Mouse (Mus musculus): ENCODE measurements around the gene Ccdc149.

Ccdc149 gene

DNA sequence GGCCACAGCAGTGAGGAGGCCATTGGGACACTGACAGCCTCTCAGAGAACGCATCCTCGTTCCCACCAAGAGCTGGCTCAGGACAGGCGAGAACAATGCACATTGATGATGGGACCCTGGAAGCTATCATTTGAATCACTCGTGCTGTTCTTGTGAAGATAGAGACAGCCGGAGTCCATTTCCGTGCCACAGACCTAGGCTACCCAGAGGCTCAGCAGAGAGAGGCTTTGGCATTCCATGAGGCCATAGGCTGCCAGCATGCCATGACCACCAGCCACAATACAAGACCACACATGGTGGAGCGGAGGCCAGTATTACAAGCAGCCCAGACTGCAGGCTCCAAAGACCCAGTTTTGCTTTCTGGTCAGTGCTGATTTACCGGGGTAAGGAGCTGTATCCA, 88.5 kb downstream of the Ccdc149 start:
- DNase-seq (ENCODE audit: low read depth in 2 of 2, low spot score in 2 of 2) = no peak

DNA sequence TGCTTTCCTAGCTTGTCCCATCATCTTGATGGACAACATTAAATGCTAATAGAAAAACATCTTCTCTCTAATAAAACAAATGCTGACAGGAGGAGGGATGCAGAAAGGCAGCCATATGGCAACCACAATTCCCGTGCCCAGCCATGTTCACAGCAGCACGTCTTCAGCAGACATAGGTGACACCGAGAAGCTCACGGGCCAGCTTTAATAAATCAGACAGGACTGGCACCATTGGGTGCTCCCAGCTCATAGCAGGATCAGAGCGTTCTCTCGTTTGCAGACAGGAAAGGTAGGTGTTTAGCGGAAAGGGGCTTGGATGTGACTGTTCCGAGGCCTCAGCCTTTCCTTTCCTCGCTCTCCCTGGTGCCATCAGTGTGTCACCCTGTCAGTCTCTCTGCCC, 95.5 kb downstream of the Ccdc149 start:
- DNase-seq (ENCODE audit: low read depth in 2 of 2, low spot score in 2 of 2) = no peak

DNA sequence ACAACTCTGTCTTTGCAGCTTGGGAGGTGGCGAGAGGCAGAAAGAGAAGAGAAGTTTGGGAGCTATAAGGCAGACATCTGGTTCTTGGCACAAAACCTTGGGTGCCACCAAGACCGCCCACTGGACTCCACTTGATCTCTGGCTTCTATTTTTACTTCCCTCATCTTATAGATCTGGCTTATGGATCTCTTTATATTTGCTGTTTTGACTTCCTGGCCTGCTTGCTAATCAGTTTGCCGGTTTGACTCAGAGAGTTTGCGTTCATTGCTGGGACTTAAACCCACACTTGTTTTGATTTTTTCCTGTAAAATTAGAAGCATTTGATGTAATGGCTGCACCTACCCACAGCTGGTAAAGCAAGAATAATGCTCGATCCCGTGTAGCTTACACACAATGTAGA, 100.4 kb downstream of the Ccdc149 start:
- no peak for DNase-seq (ENCODE audit: low read depth in 2 of 2, low spot score in 2 of 2)

DNA sequence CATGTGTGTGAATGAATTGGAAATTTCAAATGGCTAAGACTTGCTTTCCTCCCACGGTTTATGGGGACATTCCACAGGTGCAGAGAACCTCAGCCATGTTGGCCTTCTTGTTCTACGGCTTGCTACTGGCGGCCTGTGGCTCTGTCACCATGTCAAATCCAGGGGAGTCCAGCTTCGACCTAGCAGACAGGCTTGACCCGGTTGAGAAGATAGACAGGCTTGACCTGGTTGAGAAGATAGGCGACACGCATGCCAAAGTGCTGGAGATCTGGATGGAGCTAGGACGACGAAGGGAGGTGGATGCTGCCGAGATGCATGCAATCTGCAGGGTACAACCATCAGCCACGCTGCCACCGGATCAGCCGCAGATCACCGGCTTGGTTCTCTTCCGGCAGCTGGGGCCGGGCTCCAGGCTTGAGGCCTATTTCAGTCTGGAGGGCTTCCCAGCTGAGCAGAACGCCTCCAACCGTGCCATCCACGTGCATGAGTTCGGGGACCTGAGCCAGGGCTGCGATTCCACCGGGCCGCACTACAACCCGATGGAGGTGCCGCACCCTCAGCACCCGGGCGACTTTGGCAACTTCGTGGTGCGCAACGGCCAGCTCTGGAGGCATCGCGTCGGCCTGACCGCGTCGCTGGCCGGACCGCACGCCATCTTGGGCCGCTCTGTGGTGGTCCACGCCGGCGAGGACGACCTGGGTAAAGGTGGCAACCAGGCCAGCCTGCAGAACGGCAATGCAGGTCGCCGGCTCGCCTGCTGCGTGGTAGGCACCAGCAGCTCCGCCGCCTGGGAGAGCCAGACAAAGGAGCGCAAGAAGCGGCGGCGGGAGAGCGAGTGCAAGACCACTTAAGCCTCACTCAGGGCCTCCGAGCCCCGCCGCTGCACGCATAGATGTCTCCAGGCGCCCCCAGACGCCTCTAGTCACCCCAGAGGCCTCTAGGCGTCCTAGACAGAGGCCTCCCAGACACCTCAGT, 103.2 kb downstream of the Ccdc149 start:
- no peak for DNase-seq (ENCODE audit: low read depth in 2 of 2, low spot score in 2 of 2)

GRCm38 (mm10) chr5:52366661-52367060, 104.7 kb downstream of the Ccdc149 start:
- no peak for DNase-seq (ENCODE audit: low read depth in 2 of 2, low spot score in 2 of 2)

DNA sequence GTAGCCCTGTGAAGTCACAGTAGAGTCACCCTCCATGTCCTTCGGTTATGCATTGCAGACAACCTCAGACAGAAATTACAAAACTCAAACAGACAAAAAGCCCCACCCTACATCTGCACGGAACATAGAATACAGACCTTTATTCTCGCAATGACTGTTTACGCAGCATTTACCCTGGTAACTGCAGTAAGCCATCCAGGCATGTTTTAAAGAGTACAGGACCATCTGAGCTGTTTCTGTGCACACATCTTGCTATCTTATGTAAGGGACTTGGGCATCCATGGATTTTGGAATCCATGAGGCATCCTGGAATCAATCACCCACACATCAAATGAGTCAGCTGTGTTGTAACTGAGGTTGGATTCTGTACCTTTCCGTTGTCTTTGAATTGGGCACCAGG, 105.4 kb downstream of the Ccdc149 start:
- DNase-seq (ENCODE audit: low read depth in 2 of 2, low spot score in 2 of 2) = no peak

GRCm38 (mm10) chr5:52364521-52364920, 106.8 kb downstream of the Ccdc149 start:
- DNase-seq (ENCODE audit: low read depth in 2 of 2, low spot score in 2 of 2) = no peak

DNA sequence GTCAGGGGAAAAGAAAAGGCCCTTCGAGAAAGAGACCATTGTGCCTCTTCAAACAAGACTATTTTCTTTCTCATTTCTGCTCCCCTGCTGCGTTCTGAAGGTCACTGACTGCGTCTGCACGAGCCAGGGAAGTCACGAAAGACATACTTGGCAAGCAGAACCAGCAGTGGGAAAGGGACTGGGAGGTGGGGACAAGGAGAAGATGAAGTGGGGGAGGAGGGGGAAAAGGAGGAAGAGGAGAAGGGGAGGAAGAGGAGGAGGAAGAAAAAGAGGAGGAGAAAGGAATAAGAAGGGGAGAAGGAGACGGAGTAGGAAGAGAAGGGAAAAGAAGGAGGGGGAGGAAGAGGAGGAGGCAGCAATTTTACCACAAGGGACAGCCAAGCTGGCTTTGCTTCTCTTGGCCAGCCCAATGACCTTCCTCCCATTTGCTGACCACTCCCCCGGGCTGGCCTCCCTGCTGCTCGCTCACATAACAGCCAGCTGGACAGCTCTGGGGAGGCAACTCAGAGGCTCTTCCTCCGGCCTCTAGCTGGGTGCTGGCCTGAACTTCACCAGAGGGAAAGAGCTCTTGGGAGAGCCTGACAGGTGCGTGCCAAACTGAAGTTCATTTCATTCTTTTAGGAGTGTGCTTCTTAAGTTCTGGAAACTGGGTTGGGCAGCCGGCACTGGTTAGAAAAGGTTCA, 107.7 kb downstream of the Ccdc149 start, which contains the start of gene Sod3:
Gene Sod3 (plus strand): TSS at position 324 of the 683 bp plus-strand sequence.
- no peak for DNase-seq (ENCODE audit: low read depth in 2 of 2, low spot score in 2 of 2)

DNA sequence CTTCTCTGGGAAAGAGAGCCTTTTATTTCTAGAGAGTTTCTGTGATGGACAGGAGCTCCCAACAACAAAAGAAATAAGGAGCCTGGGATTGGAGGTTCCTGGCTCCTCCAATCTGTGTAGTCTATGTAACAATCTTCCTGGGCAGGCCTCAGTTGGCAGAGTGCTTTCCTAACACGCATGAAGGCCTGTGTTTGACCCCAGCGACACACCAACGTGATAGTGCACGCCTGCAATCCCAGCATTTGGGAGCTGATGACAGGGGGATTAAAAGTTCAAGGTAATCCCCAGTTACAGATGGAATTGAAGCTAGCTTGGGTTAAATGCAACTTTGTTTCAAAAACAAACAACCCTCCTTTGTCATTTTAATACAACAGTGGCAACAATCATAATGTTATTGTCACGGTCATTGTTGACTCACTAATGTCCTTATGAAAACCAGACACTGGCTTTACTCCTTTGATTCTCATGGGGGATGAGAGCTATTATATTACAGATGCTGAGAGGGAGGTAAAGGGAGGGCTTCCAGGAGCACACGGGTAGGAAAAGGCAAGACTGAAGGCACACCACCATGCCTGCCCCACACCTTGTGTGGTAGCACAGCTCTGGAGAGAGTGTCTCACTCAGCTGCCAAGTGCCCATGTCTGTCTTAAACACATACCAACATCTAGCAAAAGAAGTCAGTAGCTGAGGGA, 108.4 kb downstream of the Ccdc149 start:
- no peak for DNase-seq (ENCODE audit: low read depth in 2 of 2, low spot score in 2 of 2)

- no peak for DNase-seq (ENCODE audit: low read depth in 2 of 2, low spot score in 2 of 2)
These were observed 110.9 kb downstream of the Ccdc149 start for GRCm38 (mm10) chr5:52360286-52361049.

GRCm38 (mm10) chr5:52358120-52358519, 113.2 kb downstream of the Ccdc149 start:
- no peak for DNase-seq (ENCODE audit: low read depth in 2 of 2, low spot score in 2 of 2)

GRCm38 (mm10) chr5:52357175-52357754, 114.1 kb downstream of the Ccdc149 start:
- no peak for DNase-seq (ENCODE audit: low read depth in 2 of 2, low spot score in 2 of 2)

GRCm38 (mm10) chr5:52355612-52356011, 115.7 kb downstream of the Ccdc149 start:
- no peak for DNase-seq (ENCODE audit: low read depth in 2 of 2, low spot score in 2 of 2)

DNA sequence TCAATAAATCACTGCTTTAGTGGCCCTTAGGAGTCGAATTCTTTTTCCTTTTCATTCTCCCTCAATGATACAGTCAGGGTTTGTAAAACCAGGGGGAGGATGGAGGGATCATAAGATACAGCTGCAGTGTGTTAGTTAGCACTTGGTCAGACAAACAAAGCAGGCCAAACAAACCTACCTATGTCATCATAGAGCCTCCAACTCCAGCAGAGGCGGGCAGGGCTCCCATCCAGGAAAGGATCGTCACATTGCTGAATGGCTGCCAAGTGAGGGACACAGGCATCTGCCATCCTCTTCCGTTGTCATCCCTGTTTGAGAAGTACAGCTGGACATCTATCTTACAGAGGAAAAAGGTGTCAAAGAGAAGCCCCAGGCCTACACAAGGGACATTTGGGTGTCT, 116.9 kb downstream of the Ccdc149 start:
- DNase-seq (ENCODE audit: low read depth in 2 of 2, low spot score in 2 of 2) = no peak

GRCm38 (mm10) chr5:52352730-52353129, 118.6 kb downstream of the Ccdc149 start:
- no peak for DNase-seq (ENCODE audit: low read depth in 2 of 2, low spot score in 2 of 2)

DNA sequence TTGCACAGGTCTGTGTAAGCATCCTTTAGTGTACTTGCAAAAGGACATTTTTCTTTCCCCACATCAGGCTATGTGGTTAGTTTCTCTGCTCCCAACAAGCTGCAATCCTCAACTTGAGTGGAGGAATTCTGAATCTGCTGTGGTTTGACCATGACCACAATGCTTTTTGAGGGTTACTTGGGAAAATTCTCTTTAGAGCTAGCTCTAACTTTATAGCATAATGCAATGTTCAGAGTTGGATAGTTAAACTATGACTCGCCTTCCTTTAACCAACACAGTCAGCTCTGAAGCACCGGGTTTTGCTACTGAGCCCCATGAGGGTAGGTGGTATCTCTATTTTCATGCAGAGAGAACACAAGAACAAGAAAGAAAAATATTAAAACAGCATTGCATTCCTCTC, 119.8 kb downstream of the Ccdc149 start:
- no peak for DNase-seq (ENCODE audit: low read depth in 2 of 2, low spot score in 2 of 2)

DNA sequence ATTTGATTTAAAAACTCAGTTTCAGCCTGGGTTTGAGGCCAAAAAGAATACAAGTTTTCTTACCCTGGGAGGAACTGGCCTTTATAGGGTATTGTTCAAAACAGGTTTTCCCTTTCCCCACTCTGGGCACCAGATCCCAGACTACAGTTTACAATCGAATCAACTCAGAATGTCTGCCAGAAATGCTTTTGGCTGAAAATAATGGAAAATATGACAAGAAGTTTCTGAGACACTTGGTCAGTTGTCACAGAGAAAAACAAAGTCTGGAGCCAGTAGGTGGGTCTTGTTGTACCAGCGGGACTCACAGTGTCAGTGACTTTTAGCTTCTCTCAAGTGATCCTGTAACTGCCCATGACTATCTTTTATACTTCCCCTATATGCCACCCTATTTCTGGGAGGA, 120.9 kb downstream of the Ccdc149 start:
- no peak for DNase-seq (ENCODE audit: low read depth in 2 of 2, low spot score in 2 of 2)

DNA sequence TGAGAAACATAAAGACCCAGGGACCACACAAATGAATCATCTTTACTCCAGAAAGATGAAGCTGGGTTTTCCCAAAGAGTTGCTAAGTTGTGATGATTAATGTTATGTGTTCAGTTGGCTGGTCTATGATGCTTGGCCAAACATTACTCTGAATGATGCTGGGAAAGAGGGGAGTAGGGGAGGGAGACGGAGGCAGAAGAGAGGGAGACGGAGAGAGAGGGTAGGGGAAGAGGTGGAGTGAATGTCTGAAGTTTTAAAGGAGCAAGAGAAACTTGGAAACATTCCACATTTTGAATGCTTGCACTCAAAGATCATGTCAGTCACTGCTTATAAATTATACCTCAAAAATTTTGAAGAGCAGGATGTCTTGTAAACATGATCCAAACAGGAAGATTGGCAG, 124.4 kb downstream of the Ccdc149 start:
- DNase-seq (ENCODE audit: low read depth in 2 of 2, low spot score in 2 of 2) = no peak

DNA sequence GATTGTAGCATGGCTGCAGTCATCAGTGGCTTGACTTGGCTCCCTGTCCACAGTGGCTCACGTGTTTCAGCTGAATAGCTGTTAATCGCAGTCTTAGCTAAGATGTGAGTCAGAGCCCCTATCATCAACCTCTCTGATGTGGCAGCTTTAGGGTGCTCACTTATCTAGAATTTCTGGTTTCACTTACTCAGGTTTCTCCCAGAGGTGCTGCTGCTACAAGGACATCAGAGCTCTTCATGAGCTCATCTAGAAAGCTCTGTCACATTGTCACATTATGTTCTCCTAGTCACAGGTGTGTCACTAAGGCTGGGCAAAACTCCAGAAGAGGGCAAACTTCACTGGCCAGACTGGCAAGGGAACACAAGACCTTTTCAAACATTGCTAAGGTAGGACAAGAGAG, 132.2 kb downstream of the Ccdc149 start:
- DNase-seq (ENCODE audit: low read depth in 2 of 2, low spot score in 2 of 2) = no peak

DNA sequence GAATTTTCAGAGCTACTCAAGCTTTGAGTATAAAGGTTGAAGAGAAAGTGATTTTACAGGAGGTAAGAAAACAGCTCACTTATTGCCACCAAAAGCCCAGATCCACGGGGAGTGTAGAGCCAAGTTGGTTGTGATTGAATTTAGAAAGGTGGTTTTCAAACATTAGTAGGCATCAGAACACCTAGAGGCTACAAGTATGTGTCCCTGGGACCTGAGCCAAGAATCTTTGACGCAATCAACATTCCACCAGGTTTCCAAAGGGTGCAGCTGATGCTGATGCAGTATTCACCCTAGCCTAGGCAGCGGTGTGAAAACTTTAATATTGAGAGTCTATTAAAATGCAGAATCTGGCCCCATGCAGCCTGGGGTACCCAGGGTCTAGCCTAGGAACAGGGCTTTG, 135.7 kb downstream of the Ccdc149 start:
- DNase-seq (ENCODE audit: low read depth in 2 of 2, low spot score in 2 of 2) = no peak

- DNase-seq (ENCODE audit: low read depth in 2 of 2, low spot score in 2 of 2) = no peak
These were observed 139.2 kb downstream of the Ccdc149 start for GRCm38 (mm10) chr5:52332120-52332519.

Measured in CD8-positive naive resting alpha-beta T cell, adult 2 months (primary cell).